ENCODE assay signal across 8 mouse cellular contexts in genomic region chr1:167914982-167915561, GRCm38 (mm10).
DNase-seq lines count a peak whose midpoint lies in the region; ATAC-seq and TF ChIP-seq lines count a peak whose summit lies in the region.

No protein-coding gene starts in this region.

- ATAC-seq in granulocyte monocyte progenitor cell, adult 5-6 weeks (replicated peaks; ENCODE audit: poor library complexity, severe bottlenecking): peak; percentile 59
- peak; percentile 70 for ATAC-seq in kidney, embryonic 15.5 days (replicated peaks; ENCODE audit: low FRiP score)
- peak; percentile 82 for ATAC-seq in limb, embryonic 13.5 days (ENCODE audit: low FRiP score, low read depth)
- peak; percentile 71 for ATAC-seq in midbrain, postnatal 0 days (ENCODE audit: low FRiP score)

- H3K9me3 ChIP-seq in embryonic facial prominence, embryonic 10.5 days: no peaks in the 10 kb centered on the region
- H3K9me3 ChIP-seq in kidney, embryonic 15.5 days (replicated peaks): no peaks in the 10 kb centered on the region
- no peaks in the 10 kb centered on the region for H3K9me3 ChIP-seq in limb, embryonic 13.5 days
- H3K9me3 ChIP-seq in midbrain, postnatal 0 days (ENCODE audit: low read length): no peaks in the 10 kb centered on the region

- no peaks in the 10 kb centered on the region for H3K36me3 ChIP-seq in embryonic facial prominence, embryonic 10.5 days (replicated peaks)
- no peaks in the 10 kb centered on the region for H3K36me3 ChIP-seq in kidney, embryonic 15.5 days
- H3K36me3 ChIP-seq in limb, embryonic 13.5 days: no peaks in the 10 kb centered on the region
- no peaks in the 10 kb centered on the region for H3K36me3 ChIP-seq in midbrain, postnatal 0 days (ENCODE audit: insufficient read depth, low read length)

- H3K27ac ChIP-seq in embryonic facial prominence, embryonic 10.5 days (replicated peaks): no peak overlapping the region
- H3K27ac ChIP-seq in kidney, embryonic 15.5 days: no peak overlapping the region
- no peak overlapping the region for H3K27ac ChIP-seq in limb, embryonic 13.5 days
- no peak overlapping the region for H3K27ac ChIP-seq in midbrain, postnatal 0 days (ENCODE audit: low read depth, low read length)

- no peak overlapping the region for H3K4me3 ChIP-seq in embryonic facial prominence, embryonic 10.5 days
- H3K4me3 ChIP-seq in kidney, embryonic 15.5 days (replicated peaks): no peak overlapping the region
- H3K4me3 ChIP-seq in limb, embryonic 13.5 days: no peak overlapping the region
- H3K4me3 ChIP-seq in midbrain, postnatal 0 days (ENCODE audit: low read depth, low read length): no peak overlapping the region

- peak overlapping the region; percentile 31 for H3K4me2 ChIP-seq in kidney, embryonic 15.5 days
- H3K4me2 ChIP-seq in limb, embryonic 13.5 days (replicated peaks): no peak overlapping the region
- peak overlapping the region; percentile 18; the same call in 1 of the 2 replicates for H3K4me2 ChIP-seq in midbrain, postnatal 0 days (ENCODE audit: low read depth, low read length, poor library complexity, severe bottlenecking)

- H3K27me3 ChIP-seq in embryonic facial prominence, embryonic 10.5 days (replicated peaks; ENCODE audit: low read depth, poor library complexity, severe bottlenecking): no peaks in the 10 kb centered on the region
- H3K27me3 ChIP-seq in kidney, embryonic 15.5 days: peaks cover 20% of the 10 kb centered on the region
- 0 out of 2 replicates have a peak, but pooled peaks cover 3% of the 10 kb centered on the region for H3K27me3 ChIP-seq in limb, embryonic 13.5 days
- H3K27me3 ChIP-seq in midbrain, postnatal 0 days (ENCODE audit: insufficient read depth, low read length): no peaks in the 10 kb centered on the region

- TF ChIP-seq CTCF in midbrain, postnatal 0 days (IDR thresholded peaks at IDR 0.05): peak; percentile 86

- H3K9ac ChIP-seq in kidney, embryonic 15.5 days: no peak overlapping the region
- no peak overlapping the region for H3K9ac ChIP-seq in limb, embryonic 13.5 days
- no peak overlapping the region for H3K9ac ChIP-seq in midbrain, postnatal 0 days (replicated peaks; ENCODE audit: low read length, poor library complexity, severe bottlenecking)

- DNase-seq in 3T3-L1 (ENCODE audit: low read depth, low spot score): peak; percentile 84
- DNase-seq in adrenal gland, postnatal 25 days: peak; percentile 75
- peak; percentile 84 for DNase-seq in embryonic facial prominence, embryonic 10.5 days (ENCODE audit: low spot score)
- peak; percentile 94 for DNase-seq in midbrain, postnatal 0 days (ENCODE audit: low spot score)
- peak; percentile 64 for DNase-seq in testis, postnatal 14 days (ENCODE audit: low spot score)

- 38% methylated on average over 7 of the region's 7 CpGs for WGBS in embryonic facial prominence, embryonic 10.5 days
- WGBS in kidney, embryonic 15.5 days: 15% methylated on average over 7 of the region's 7 CpGs
- 31% methylated on average over 7 of the region's 7 CpGs for WGBS in limb, embryonic 13.5 days
- WGBS in midbrain, postnatal 0 days: 22% methylated on average over 7 of the region's 7 CpGs

- 0 out of 2 replicates have a peak, but pooled peaks cover 3% of the 10 kb centered on the region for H3K4me1 ChIP-seq in embryonic facial prominence, embryonic 10.5 days
- 0 out of 2 replicates have a peak, but pooled peaks cover 4% of the 10 kb centered on the region for H3K4me1 ChIP-seq in kidney, embryonic 15.5 days
- H3K4me1 ChIP-seq in limb, embryonic 13.5 days: 0 out of 2 replicates have a peak, but pooled peaks cover 3% of the 10 kb centered on the region
- no peaks in the 10 kb centered on the region for H3K4me1 ChIP-seq in midbrain, postnatal 0 days (ENCODE audit: insufficient read depth, low read length)
